ENCODE assay signal across 8 mouse cellular contexts in genomic region chr17:22361101-22361781, GRCm38 (mm10). TPM values are rescaled to one million over a fixed set of nuclear protein-coding genes. Genes with fewer than 3 reads are reported as not detected.
DNase-seq lines count a peak whose midpoint lies in the region; ATAC-seq and TF ChIP-seq lines count a peak whose summit lies in the region.
"Not testable (repeated sequence)": the region's sequence is repeated elsewhere in the genome, so short reads cannot be mapped to it uniquely, and the experiment has no call there.

Gene Zfp944, minus strand, starts transcription at chr17:22361400.
Gene Zfp758, plus strand, starts transcription at chr17:22361453.

- under 1% methylated on average over 33 of the region's 43 CpGs for WGBS in hindbrain, embryonic 10.5 days
- WGBS in lung, embryonic 15.5 days, result under 1% methylated on average over 27 of the region's 43 CpGs
- under 1% methylated on average over 31 of the region's 43 CpGs for WGBS in olfactory bulb, adult 2 months
- WGBS in thymus, adult 2 months, result under 1% methylated on average over 33 of the region's 43 CpGs

- peaks cover 12% of the 10 kb centered on the region for H3K4me1 ChIP-seq in hindbrain, embryonic 10.5 days (replicated peaks)
- H3K4me1 ChIP-seq in lung, embryonic 15.5 days; olfactory bulb, adult 2 months (ENCODE audit: control insufficient read depth, insufficient read depth, low read length); thymus, adult 2 months (replicated peaks; ENCODE audit: control insufficient read depth, insufficient read depth, low read length): not testable (repeated sequence)

- not testable (repeated sequence) for TF ChIP-seq CTCF in olfactory bulb, adult 2 months (IDR thresholded peaks at IDR 0.05; ENCODE audit: insufficient read depth, low read depth, low read length); thymus, adult 2 months (IDR thresholded peaks at IDR 0.05; ENCODE audit: borderline replicate concordance, control insufficient read depth, extremely low read depth, insufficient read depth, low read length, poor library complexity)

- H3K4me2 ChIP-seq in lung, embryonic 15.5 days, result peak within 1 kb of the TSS; percentile 57

- peak within 1 kb of the TSS; percentile 63 for H3K4me3 ChIP-seq in hindbrain, embryonic 10.5 days
- peak within 1 kb of the TSS; percentile 60 for H3K4me3 ChIP-seq in lung, embryonic 15.5 days
- peak within 1 kb of the TSS; percentile 81 for H3K4me3 ChIP-seq in olfactory bulb, adult 2 months (ENCODE audit: insufficient read depth, low read depth, low read length)
- peak within 1 kb of the TSS; percentile 78 for H3K4me3 ChIP-seq in thymus, adult 2 months (ENCODE audit: control insufficient read depth, insufficient read depth, low read length)

- peak; percentile 31 for DNase-seq in MEL-GATA-1-ER (ENCODE audit: extremely low read depth, low read depth)
- DNase-seq in cerebellum, adult 9-10 months, result peak; percentile 56
- peak; percentile 75 for DNase-seq in hindbrain, embryonic 10.5 days (ENCODE audit: low spot score)
- peak; percentile 35 for DNase-seq in layer of hippocampus, adult 9-10 months (ENCODE audit: low spot score)
- DNase-seq in thymus, adult 2 months, result peak; percentile 41

- H3K27ac ChIP-seq in hindbrain, embryonic 10.5 days, result peak within 1 kb of the TSS; percentile 90
- peak within 1 kb of the TSS; percentile 86 for H3K27ac ChIP-seq in lung, embryonic 15.5 days
- 0 out of 2 replicates have a peak within 1 kb of the TSS, but pooled peaks have one; percentile 80 for H3K27ac ChIP-seq in olfactory bulb, adult 2 months (ENCODE audit: insufficient read depth, low read depth, low read length)
- peak within 1 kb of the TSS; percentile 64; the same call in 1 of the 2 replicates for H3K27ac ChIP-seq in thymus, adult 2 months (ENCODE audit: control insufficient read depth, insufficient read depth, low read length)

- peaks cover 42% of the 10 kb centered on the region for H3K36me3 ChIP-seq in hindbrain, embryonic 10.5 days
- H3K36me3 ChIP-seq in lung, embryonic 15.5 days; thymus, adult 2 months (ENCODE audit: control insufficient read depth, insufficient read depth, low read length): not testable (repeated sequence)

- TF ChIP-seq POLR2A in olfactory bulb, adult 2 months (IDR thresholded peaks at IDR 0.05; ENCODE audit: insufficient read depth, low read depth, low read length); thymus, adult 2 months (IDR thresholded peaks at IDR 0.05; ENCODE audit: control insufficient read depth, extremely low read depth, insufficient read depth, low read length, poor library complexity): not testable (repeated sequence)

- not testable (repeated sequence) for H3K27me3 ChIP-seq in hindbrain, embryonic 10.5 days (ENCODE audit: insufficient read depth, poor library complexity, severe bottlenecking); lung, embryonic 15.5 days; thymus, adult 2 months (ENCODE audit: control insufficient read depth, insufficient read depth, low read length)

- peaks cover 25% of the 10 kb centered on the region for H3K9me3 ChIP-seq in hindbrain, embryonic 10.5 days
- H3K9me3 ChIP-seq in lung, embryonic 15.5 days, result not testable (repeated sequence)

- H3K9ac ChIP-seq in lung, embryonic 15.5 days, result peak within 1 kb of the TSS; percentile 59

- ATAC-seq in frontal cortex, adult (ENCODE audit: low TSS enrichment), result peak; percentile 98
- peak; percentile 99 for ATAC-seq in lung, embryonic 15.5 days (ENCODE audit: borderline replicate concordance, extremely low read depth, low FRiP score, low TSS enrichment)

RNA-seq across cellular contexts. Expression of gene Zfp944, which starts in this region (rescaled TPM):
- polyA plus RNA-seq in hindbrain, embryonic 10.5 days (2016; fragmentation: Nextera tagmentation; extraction: Ambion mirVana), result 9.6 and 13.5 TPM in 2 replicates
- 11.4 and 11.5 TPM in 2 replicates for polyA plus RNA-seq in lung, embryonic 15.5 days (2015; fragmentation: Nextera tagmentation; extraction: Ambion mirVana)
- not detected in 2 replicates for polyA plus RNA-seq in olfactory bulb, adult 2 months (2012; ENCODE audit: insufficient read depth, insufficient read length, low replicate concordance, missing spikeins)
- polyA plus RNA-seq in thymus, adult 2 months (2012; rRNA removed), result 6.3 and 6.6 TPM in 2 replicates

RNA-seq across cellular contexts. Expression of gene Zfp758, which starts in this region (rescaled TPM):
- 7.6 and 7.8 TPM in 2 replicates for polyA plus RNA-seq in hindbrain, embryonic 10.5 days (2016; fragmentation: Nextera tagmentation; extraction: Ambion mirVana)
- polyA plus RNA-seq in lung, embryonic 15.5 days (2015; fragmentation: Nextera tagmentation; extraction: Ambion mirVana), result 9.0 and 10.2 TPM in 2 replicates
- polyA plus RNA-seq in olfactory bulb, adult 2 months (2012; ENCODE audit: insufficient read depth, insufficient read length, low replicate concordance, missing spikeins), result not detected in 2 replicates
- 1.8 TPM in 2 replicates for polyA plus RNA-seq in thymus, adult 2 months (2012; rRNA removed)

Comparison
In these comparisons a context has a peak if more than half of its experiments do, and no peak if none do; other contexts are left out.
1. Peak in every context shown above with its lines: DNase-seq, ATAC-seq, H3K4me3 ChIP-seq and H3K27ac ChIP-seq.